Mouse (Mus musculus) limb, embryonic 15.5 days (tissue): ENCODE measurements at regions not wholly inside any gene's neighbourhood (a gene's known extent, or its start where the extent isn't known, plus 50 kb on each side); places are given as distances from the start of the nearest gene placed in this dataset.
"Not testable (repeated sequence)": the region's sequence is repeated elsewhere in the genome, so short reads cannot be mapped to it uniquely, and the experiment has no call there.

Experiments
- ATAC-seq: fragments of 200-750 bp; cut with Nextera tagmentation; 2 replicates; pipeline ENCODE4 v1.8.0; 2017; ENCODE audit warnings: low read depth, moderate TSS enrichment; ENCODE audit not compliant: insufficient number of reproducible peaks, low FRiP score, low TSS enrichment
- H3K27ac ChIP-seq: fragments of 300-500 bp; sonication (generic); 2 replicates; pipeline ENCODE4 v1.5.1; 2015; ENCODE audit warnings: moderate library complexity, mild to moderate bottlenecking, inconsistent platforms
- H3K27me3 ChIP-seq: fragments of 300-500 bp; sonication (generic); 2 replicates; pipeline ENCODE4 v1.6.1; 2015; ENCODE audit warnings: inconsistent platforms
- H3K36me3 ChIP-seq: fragments of 300-500 bp; sonication (generic); 2 replicates; pipeline ENCODE4 v1.6.1; 2015; ENCODE audit warnings: inconsistent platforms
- H3K4me1 ChIP-seq: fragments of 300-500 bp; sonication (generic); 2 replicates; pipeline ENCODE4 v1.6.1; 2015; ENCODE audit warnings: inconsistent platforms
- H3K4me2 ChIP-seq: fragments of 300-500 bp; sonication (generic); 2 replicates; pipeline ENCODE4 v1.6.1; 2015; ENCODE audit warnings: mild to moderate bottlenecking, inconsistent platforms
- H3K4me3 ChIP-seq: fragments of 300-500 bp; sonication (generic); 2 replicates; pipeline ENCODE4 v1.5.1; 2015; ENCODE audit warnings: mild to moderate bottlenecking, inconsistent platforms
- H3K9ac ChIP-seq: fragments of 300-500 bp; sonication (generic); 2 replicates; pipeline ENCODE4 v1.6.1; 2015; ENCODE audit warnings: inconsistent platforms
- H3K9me3 ChIP-seq: fragments of 300-500 bp; sonication (generic); 2 replicates; pipeline ENCODE4 v1.6.1; 2016; ENCODE audit warnings: inconsistent platforms
- WGBS: fragments of 180-500 bp; shearing (Covaris S2); methylation state at CpG from one replicate; pipeline ENCODE4 v1.1.7; 2015; 5-methylcytosine and 5-hydroxymethylcytosine counted together

- H3K27me3 ChIP-seq = no peaks in the 10 kb centered on the region
- H3K27ac ChIP-seq = no peak overlapping the region
- no peak overlapping the region for H3K4me3 ChIP-seq
- no peak overlapping the region for H3K4me2 ChIP-seq
- H3K9me3 ChIP-seq = no peaks in the 10 kb centered on the region
- no peaks in the 10 kb centered on the region for H3K4me1 ChIP-seq
- no peak overlapping the region for H3K9ac ChIP-seq
- no peak for ATAC-seq
- no peaks in the 10 kb centered on the region for H3K36me3 ChIP-seq
- 75% methylated on average over 8 of the region's 8 CpGs for WGBS
These were observed 393.2 kb downstream of the Pid1 start for GRCm38 (mm10) chr1:83970641-83971285.

GRCm38 (mm10) chr1:83964631-83965030 lies 399.3 kb downstream of the Pid1 start:
- not testable (repeated sequence) for ATAC-seq, H3K9me3 ChIP-seq, H3K9ac ChIP-seq, H3K4me1 ChIP-seq, H3K27ac ChIP-seq, H3K36me3 ChIP-seq, H3K4me2 ChIP-seq, H3K27me3 ChIP-seq, H3K4me3 ChIP-seq

- no peaks in the 10 kb centered on the region for H3K9me3 ChIP-seq
- 87% methylated on average over 2 of the region's 2 CpGs for WGBS
- H3K27me3 ChIP-seq = no peaks in the 10 kb centered on the region
- no peak overlapping the region for H3K4me2 ChIP-seq
- no peak overlapping the region for H3K27ac ChIP-seq
- no peak for ATAC-seq
- no peaks in the 10 kb centered on the region for H3K4me1 ChIP-seq
- H3K9ac ChIP-seq = no peak overlapping the region
- no peaks in the 10 kb centered on the region for H3K36me3 ChIP-seq
- no peak overlapping the region for H3K4me3 ChIP-seq
These were observed 402.2 kb downstream of the Pid1 start for GRCm38 (mm10) chr1:83961761-83962160.

- 86% methylated on average over 4 of the region's 4 CpGs for WGBS
- no peak overlapping the region for H3K4me3 ChIP-seq
- no peak overlapping the region for H3K27ac ChIP-seq
- no peak for ATAC-seq
- no peaks in the 10 kb centered on the region for H3K9me3 ChIP-seq
- H3K27me3 ChIP-seq = no peaks in the 10 kb centered on the region
- no peak overlapping the region for H3K9ac ChIP-seq
- no peaks in the 10 kb centered on the region for H3K36me3 ChIP-seq
- H3K4me2 ChIP-seq = no peak overlapping the region
- H3K4me1 ChIP-seq = no peaks in the 10 kb centered on the region
These were observed 404.2 kb downstream of the Pid1 start for GRCm38 (mm10) chr1:83959756-83960155.

GRCm38 (mm10) chr1:83922900-83923299 lies 441.1 kb downstream of the Pid1 start:
- Histone ChIP-seq H3K4me3 (no peak overlapping the region), H3K9ac (no peak overlapping the region), H3K4me1 (no peaks in the 10 kb centered on the region), H3K27me3 (no peaks in the 10 kb centered on the region), H3K36me3 (no peaks in the 10 kb centered on the region), H3K9me3 (no peaks in the 10 kb centered on the region), H3K27ac (no peak overlapping the region), H3K4me2 (no peak overlapping the region)
- WGBS = 82% methylated on average over 2 of the region's 2 CpGs
- ATAC-seq = 0 out of 2 replicates have a peak, but pooled peaks have one; percentile 10

- no peaks in the 10 kb centered on the region for H3K27me3 ChIP-seq
- no peak overlapping the region for H3K27ac ChIP-seq
- no peaks in the 10 kb centered on the region for H3K9me3 ChIP-seq
- no peak overlapping the region for H3K4me2 ChIP-seq
- H3K9ac ChIP-seq = no peak overlapping the region
- H3K4me3 ChIP-seq = no peak overlapping the region
- 78% methylated on average over 3 of the region's 5 CpGs for WGBS
- H3K4me1 ChIP-seq = no peaks in the 10 kb centered on the region
- no peaks in the 10 kb centered on the region for H3K36me3 ChIP-seq
- ATAC-seq = no peak
These were observed 448.5 kb downstream of the Pid1 start for GRCm38 (mm10) chr1:83915454-83915853.

GRCm38 (mm10) chr1:83907347-83907746 lies 456.6 kb downstream of the Pid1 start:
- Histone ChIP-seq H3K27ac (no peak overlapping the region), H3K9me3 (no peaks in the 10 kb centered on the region), H3K9ac (no peak overlapping the region), H3K4me2 (no peak overlapping the region), H3K4me3 (no peak overlapping the region), H3K36me3 (no peaks in the 10 kb centered on the region), H3K4me1 (no peaks in the 10 kb centered on the region), H3K27me3 (no peaks in the 10 kb centered on the region)
- 46% methylated on average over 3 of the region's 3 CpGs for WGBS
- ATAC-seq = no peak

- H3K27ac ChIP-seq = no peak overlapping the region
- H3K9ac ChIP-seq = no peak overlapping the region
- no peaks in the 10 kb centered on the region for H3K36me3 ChIP-seq
- no peak overlapping the region for H3K4me3 ChIP-seq
- H3K9me3 ChIP-seq = no peaks in the 10 kb centered on the region
- ATAC-seq = no peak
- no peak overlapping the region for H3K4me2 ChIP-seq
- no peaks in the 10 kb centered on the region for H3K4me1 ChIP-seq
- H3K27me3 ChIP-seq = no peaks in the 10 kb centered on the region
These were observed 457.1 kb downstream of the Pid1 start for GRCm38 (mm10) chr1:83906906-83907305.

- Histone ChIP-seq H3K4me3 (no peak overlapping the region), H3K27me3 (no peaks in the 10 kb centered on the region), H3K27ac (no peak overlapping the region), H3K4me2 (no peak overlapping the region), H3K9ac (no peak overlapping the region), H3K4me1 (0 out of 2 replicates have a peak, but pooled peaks cover 2% of the 10 kb centered on the region), H3K9me3 (no peaks in the 10 kb centered on the region), H3K36me3 (no peaks in the 10 kb centered on the region)
- WGBS = 60% methylated on average over 4 of the region's 4 CpGs
- ATAC-seq = no peak
These were observed 463.8 kb downstream of the Pid1 start for GRCm38 (mm10) chr1:83900135-83900534.

GRCm38 (mm10) chr1:83896650-83897049 lies 467.3 kb downstream of the Pid1 start:
- Histone ChIP-seq H3K27me3 (no peaks in the 10 kb centered on the region), H3K27ac (no peak overlapping the region), H3K4me2 (no peak overlapping the region), H3K36me3 (no peaks in the 10 kb centered on the region), H3K9ac (no peak overlapping the region), H3K9me3 (no peaks in the 10 kb centered on the region), H3K4me3 (no peak overlapping the region), H3K4me1 (0 out of 2 replicates have a peak, but pooled peaks cover 2% of the 10 kb centered on the region)
- WGBS = 18% methylated on average over 5 of the region's 5 CpGs
- 0 out of 2 replicates have a peak, but pooled peaks have one; percentile 40 for ATAC-seq

GRCm38 (mm10) chr1:83879109-83879399 lies 471.1 kb upstream of the Sphkap start:
- no peak overlapping the region for H3K27ac ChIP-seq

GRCm38 (mm10) chr1:83878330-83879108 lies 470.5 kb upstream of the Sphkap start:
- Histone ChIP-seq H3K9ac (no peak overlapping the region), H3K4me3 (no peak overlapping the region), H3K36me3 (no peaks in the 10 kb centered on the region), H3K4me2 (no peak overlapping the region), H3K27ac (no peak overlapping the region), H3K27me3 (no peaks in the 10 kb centered on the region), H3K9me3 (no peaks in the 10 kb centered on the region), H3K4me1 (no peaks in the 10 kb centered on the region)
- no peak for ATAC-seq
- 72% methylated on average over 8 of the region's 8 CpGs for WGBS

More at GRCm38 (mm10) chr1:83879109-83879399, 471.1 kb upstream of the Sphkap start:
- ATAC-seq = no peak
- H3K9me3 ChIP-seq = no peaks in the 10 kb centered on the region
- 79% methylated on average over 4 of the region's 4 CpGs for WGBS
- no peak overlapping the region for H3K4me3 ChIP-seq
- no peaks in the 10 kb centered on the region for H3K27me3 ChIP-seq
- H3K9ac ChIP-seq = no peak overlapping the region
- no peaks in the 10 kb centered on the region for H3K4me1 ChIP-seq
- H3K36me3 ChIP-seq = no peaks in the 10 kb centered on the region
- H3K4me2 ChIP-seq = no peak overlapping the region
